Mouse (Mus musculus): ENCODE results near the gene Rbm44.
A peak's percentile ranks its signal among the peaks of the same experiment; 100 is the strongest.

The Rbm44 gene

DNA sequence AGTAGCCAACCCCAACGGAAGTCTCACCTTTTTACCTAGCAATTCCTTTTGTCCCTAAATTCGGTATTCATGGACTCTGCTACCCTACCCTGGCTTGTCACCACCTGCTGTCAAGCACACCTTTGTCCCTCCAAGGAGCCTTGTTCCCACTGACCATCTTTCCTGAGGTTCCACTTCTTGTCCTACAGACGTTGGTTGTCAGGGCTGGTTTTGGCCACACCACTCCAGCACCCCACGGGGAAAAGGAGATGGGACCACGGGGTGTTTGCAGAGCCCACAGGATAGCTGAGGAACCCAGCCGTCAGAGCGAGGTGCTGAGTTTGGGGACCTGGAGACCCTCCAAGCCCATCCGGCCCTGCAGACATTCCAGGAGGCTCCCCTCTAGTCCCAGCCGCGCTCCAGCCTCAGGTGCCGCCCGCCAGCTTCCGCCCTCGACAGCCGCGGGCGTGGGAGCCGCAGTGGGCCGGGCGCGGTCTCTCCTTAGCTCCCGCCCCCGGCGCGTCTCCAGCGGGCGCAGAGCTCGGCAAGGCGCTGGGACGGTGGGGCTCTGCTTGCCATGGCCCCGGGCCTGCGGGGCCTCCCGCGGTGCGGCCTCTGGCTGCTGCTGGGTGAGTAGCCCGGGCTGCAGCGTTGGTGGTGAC lies 34.8 kb downstream of the Rbm44 start, which contains the start of gene Ramp1:
Gene Ramp1 (plus strand): TSS at position 290 of the 641 bp plus-strand sequence.
- DNase-seq (ENCODE audit: low read depth, low spot score), result no peak

GRCm38 (mm10) chr1:91180174-91180565 lies 35.3 kb downstream of the Rbm44 start:
- DNase-seq (ENCODE audit: low read depth, low spot score), result no peak

DNA sequence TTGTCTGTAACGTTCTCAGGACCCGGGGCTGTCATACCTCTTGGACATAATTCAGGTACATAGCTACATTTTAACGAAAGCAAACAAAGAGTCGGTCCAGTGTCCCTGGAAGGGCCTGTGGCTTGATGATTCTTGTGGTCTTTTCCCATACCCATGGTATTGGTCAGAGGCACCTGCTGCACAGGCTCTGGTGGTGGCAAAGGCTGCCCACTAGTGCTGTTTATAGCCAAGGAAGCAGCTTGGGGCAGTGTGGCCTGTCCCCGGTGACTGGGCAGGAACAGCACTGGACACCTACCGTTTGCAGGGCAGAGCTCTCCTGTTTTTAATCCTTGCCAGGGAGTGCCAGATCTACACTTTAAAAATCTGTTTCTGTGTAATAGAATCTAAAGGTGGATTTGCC lies 35.8 kb downstream of the Rbm44 start:
- no peak for DNase-seq (ENCODE audit: low read depth, low spot score)

DNA sequence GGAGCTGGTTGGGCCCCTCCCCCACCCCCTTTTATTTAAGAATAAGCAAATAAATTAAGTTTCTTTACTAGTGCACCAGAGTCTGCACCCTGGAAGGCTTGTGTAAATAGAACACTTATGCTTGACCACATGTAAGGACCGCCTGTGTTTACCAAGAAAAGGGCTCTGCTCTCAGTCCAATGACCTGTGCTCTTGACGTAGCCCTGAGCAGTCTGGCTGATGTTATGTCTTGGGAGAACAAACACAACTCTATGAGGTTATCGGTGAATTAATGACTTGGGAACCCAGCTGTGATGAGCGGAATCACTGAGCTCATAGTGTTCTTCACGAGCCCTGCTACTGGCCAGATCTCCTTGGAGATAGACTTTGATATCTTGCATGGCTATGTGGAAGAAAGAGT lies 36.4 kb downstream of the Rbm44 start:
- DNase-seq (ENCODE audit: low read depth, low spot score), result no peak

DNA sequence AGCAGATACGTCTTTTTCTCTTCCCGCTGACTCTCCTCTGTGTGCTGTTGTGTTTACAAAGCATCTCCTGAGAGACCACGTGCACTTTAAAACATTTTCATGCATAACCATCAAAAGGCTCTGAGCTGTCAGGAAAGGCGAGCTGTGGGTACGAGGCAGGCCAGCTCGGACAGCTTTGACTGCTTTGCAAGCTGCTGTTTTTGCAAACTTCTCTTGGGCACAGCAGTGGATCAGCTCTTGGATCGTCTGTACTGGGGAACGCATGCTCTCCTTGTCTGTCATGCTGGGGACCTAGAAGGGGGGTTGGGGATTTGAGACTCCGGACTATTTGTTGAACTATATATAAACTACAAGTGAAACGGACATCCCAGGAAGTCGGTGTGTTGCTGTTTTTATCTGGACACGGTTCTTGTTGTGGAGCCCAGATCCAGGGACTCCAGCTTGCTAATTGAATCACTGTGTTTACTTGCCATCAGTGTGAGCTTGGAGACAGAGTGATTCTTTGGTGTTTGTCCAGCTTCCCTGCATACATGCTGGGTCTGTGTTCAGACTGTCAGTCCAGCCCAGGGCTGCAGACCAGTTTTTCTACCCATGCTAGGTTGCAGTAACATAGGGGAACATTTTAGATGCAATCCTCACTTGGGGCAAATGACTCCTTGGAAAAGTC lies 37.0 kb downstream of the Rbm44 start:
- DNase-seq (ENCODE audit: low read depth, low spot score), result no peak

- no peak for DNase-seq (ENCODE audit: low read depth, low spot score)
Observed at GRCm38 (mm10) chr1:91183305-91183704, 38.4 kb downstream of the Rbm44 start.

GRCm38 (mm10) chr1:91186677-91187076 lies 41.8 kb downstream of the Rbm44 start:
- no peak for DNase-seq (ENCODE audit: low read depth, low spot score)

GRCm38 (mm10) chr1:91187315-91187714 lies 42.4 kb downstream of the Rbm44 start:
- DNase-seq (ENCODE audit: low read depth, low spot score), result no peak

- DNase-seq (ENCODE audit: low read depth, low spot score), result no peak
Observed at GRCm38 (mm10) chr1:91187786-91188640, 43.1 kb downstream of the Rbm44 start.

DNA sequence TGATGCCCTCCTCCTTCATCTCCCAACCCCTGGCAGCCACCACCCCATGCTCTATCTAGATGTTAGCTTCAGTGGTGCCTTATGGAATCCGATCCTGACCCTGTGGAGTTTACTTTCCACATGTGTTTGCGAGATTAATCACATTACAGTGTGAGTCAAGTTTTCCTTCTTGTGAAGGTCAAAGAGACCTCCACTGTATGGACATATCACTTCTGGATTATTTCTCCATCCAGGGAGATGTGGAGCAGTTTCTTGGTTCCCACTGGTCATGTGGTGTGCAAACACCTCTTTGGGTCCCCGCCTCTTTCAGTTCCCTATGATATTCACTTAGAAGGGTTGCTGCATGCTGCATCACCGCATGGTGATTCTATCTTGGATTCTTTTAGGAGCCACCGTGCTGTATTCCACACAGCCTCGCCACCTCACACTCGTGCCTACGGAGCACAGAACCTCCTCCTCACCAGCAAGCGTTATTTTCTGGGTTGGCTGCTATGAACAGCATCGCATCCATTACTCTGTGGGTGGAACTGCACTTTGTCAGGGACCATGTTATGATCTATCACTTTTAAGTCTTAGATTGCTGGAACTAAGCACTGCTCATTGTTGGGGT lies 44.1 kb downstream of the Rbm44 start:
- DNase-seq (ENCODE audit: low read depth, low spot score), result no peak

DNA sequence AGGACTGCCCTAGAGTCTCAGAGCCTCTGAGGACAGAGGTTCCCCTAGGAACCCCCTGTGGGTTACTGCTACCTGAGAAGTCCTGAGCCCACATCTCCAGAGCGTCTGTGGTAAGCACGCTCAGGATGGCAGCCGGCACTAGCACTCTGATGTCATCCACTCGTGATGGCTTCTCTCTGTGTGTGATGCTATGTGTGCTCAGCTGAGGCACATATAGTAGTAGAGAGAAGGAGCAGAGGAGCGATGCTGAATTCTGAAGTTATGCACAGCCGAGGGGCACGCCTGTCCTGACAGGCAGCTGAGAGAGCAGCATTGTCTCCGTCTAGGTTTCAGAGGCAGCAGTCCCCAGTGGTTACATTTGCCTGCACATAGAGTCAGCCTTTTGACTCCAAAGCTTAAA lies 47.3 kb downstream of the Rbm44 start:
- no peak for DNase-seq (ENCODE audit: low read depth, low spot score)

DNA sequence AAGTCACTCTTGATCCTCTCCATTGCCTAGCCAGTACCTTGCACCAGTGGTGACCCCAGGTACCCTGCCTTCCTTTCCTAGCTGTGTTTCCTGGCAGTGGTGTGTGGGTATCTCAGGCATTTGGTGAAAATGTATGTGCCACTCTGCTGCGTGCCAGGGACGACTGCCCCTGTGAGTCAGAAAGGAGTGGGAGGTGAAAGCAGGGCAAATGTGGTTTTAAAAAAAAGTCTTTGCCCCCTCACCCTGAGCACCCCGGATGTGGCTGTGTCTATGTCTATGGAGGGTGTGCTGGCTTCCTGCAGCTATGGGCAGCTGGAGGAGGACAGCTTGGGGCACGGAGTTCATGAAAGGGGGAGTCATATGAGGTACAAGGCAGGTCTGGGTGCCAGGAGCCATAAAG lies 48.4 kb downstream of the Rbm44 start:
- DNase-seq (ENCODE audit: low read depth, low spot score), result no peak

DNA sequence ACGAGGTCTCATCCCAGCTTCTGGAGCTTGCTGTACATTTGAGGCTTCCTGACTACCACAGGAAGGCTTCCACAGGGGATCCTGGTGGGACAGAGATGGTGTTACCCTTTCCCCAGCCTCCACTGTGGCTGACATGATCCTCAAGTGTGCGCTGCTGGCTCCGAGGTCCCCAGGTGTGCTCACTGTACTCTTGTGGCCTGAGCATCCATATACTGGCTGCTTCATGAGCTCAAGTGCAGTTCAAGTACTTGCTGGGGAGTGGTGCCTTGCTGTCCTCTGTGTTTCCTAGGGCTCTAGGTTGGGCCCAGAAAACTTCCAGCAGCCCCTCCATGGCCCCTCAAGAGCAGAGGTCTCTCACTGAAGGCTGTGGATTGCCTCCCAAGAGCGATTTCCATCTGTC lies 48.8 kb downstream of the Rbm44 start:
- DNase-seq (ENCODE audit: low read depth, low spot score), result no peak

- DNase-seq (ENCODE audit: low read depth, low spot score), result no peak
Observed at GRCm38 (mm10) chr1:91199793-91200192, 54.9 kb downstream of the Rbm44 start.

DNA sequence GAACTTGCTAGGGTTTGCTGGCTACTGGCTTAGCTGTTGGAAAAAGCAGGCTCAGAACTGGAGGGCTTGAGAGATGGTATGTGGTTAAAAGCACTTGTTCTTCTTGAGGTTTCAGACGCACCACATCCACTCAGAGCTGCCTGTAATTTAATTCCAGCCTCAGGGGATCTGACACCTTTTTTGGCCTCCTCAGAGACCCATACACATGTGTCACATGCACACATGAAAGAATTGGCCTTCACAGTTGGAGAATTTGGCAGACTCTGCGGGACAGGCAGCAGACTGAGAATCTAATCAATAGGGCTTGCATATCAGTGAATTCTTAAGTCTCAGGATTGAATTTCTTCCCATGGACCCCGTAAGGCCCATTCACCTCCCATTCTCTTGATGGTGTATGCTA lies 56.2 kb downstream of the Rbm44 start:
- peak; percentile 30 for DNase-seq (ENCODE audit: low read depth, low spot score)

- no peak for DNase-seq (ENCODE audit: low read depth, low spot score)
Observed at GRCm38 (mm10) chr1:91204221-91204765, 59.4 kb downstream of the Rbm44 start.

- DNase-seq (ENCODE audit: low read depth, low spot score), result no peak
Observed at GRCm38 (mm10) chr1:91205651-91206050, 60.8 kb downstream of the Rbm44 start.

GRCm38 (mm10) chr1:91206336-91206735 lies 61.4 kb downstream of the Rbm44 start:
- no peak for DNase-seq (ENCODE audit: low read depth, low spot score)

DNA sequence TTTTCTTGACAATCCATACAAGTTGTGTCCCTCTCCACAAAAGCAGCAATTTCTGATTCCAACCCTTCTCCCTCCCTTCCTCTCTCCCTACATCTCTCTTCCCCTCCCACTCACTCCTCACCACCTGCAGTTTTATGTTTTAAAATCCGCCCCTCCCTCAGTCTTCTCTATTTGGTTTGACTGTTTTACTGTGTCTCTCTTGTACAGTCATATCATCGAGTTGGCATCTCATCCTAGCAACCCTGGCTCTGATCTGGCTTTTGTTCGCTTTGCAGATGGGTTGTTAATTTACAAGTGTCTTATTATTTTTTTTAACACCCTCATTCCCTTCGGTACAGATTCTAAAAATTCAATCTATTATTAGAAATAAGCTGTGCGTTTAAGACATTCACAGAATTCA lies 62.0 kb downstream of the Rbm44 start:
- no peak for DNase-seq (ENCODE audit: low read depth, low spot score)

- no peak for DNase-seq (ENCODE audit: low read depth, low spot score)
Observed at GRCm38 (mm10) chr1:91207334-91208074, 62.6 kb downstream of the Rbm44 start.

GRCm38 (mm10) chr1:91209343-91209742 lies 64.5 kb downstream of the Rbm44 start:
- no peak for DNase-seq (ENCODE audit: low read depth, low spot score)

All from forelimb bud, embryonic 11.5 days (tissue).